Mouse (Mus musculus): ENCODE measurements at regions not wholly inside any gene's neighbourhood (a gene's known extent, or its start where the extent isn't known, plus 50 kb on each side); places are given as distances from the start of the nearest gene placed in this dataset.

DNA sequence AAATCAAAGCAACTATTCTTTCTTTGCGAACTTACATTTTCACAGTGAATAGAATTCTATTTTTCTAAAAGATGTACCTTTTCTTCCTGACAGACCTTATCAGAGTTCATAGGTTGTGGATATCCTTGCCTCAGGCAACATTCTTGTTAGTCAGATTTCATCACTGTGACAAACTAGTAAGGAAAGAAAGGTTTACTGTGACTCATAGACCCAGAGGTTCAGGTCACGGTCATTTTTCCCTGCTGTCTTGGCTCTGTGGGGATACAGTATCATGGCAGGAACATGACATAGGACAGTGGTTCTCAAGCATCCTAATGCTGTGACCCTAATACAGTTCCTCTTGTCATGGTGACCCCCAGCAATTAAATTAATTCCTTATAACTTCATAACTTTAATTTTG, 78.4 kb upstream of the Akt3 start:
- DNase-seq (ENCODE audit: low spot score in 2 of 2): no peak

- DNase-seq (ENCODE audit: low spot score in 2 of 2): no peak
Measured at GRCm38 (mm10) chr1:177335961-177336360, 78.0 kb upstream of the Akt3 start.

GRCm38 (mm10) chr1:177323366-177323765, 65.4 kb upstream of the Akt3 start:
- no peak for DNase-seq (ENCODE audit: low spot score in 2 of 2)

- DNase-seq (ENCODE audit: low spot score in 2 of 2): peak; percentile 45 to 49
Measured at GRCm38 (mm10) chr1:177322745-177323299, 64.8 kb upstream of the Akt3 start.

DNA sequence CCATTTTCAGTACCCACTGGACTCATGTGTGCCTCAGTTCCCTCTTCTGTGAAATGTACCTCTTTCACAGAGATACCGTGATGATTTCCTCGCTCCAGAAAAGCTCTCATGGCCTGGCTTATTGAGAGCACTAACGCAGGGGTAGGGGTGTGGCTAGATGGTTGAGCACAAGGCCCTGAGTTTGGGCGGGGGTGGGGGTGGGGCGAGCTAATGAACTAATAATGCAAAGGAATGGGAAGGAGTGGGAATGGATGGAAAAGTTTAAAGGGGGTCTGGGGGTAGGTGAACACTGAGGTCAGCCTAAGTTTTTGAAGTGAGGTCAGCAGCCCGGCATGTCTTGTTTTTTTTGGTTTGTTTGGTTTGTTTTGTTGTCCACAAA, 64.3 kb upstream of the Akt3 start:
- no peak for DNase-seq (ENCODE audit: low spot score in 2 of 2)

- peak; percentile 34 to 36 for DNase-seq (ENCODE audit: low spot score in 2 of 2)
Measured at GRCm38 (mm10) chr1:177321655-177322306, 63.8 kb upstream of the Akt3 start.

GRCm38 (mm10) chr1:177308213-177308872, 50.3 kb upstream of the Akt3 start:
- DNase-seq (ENCODE audit: low spot score in 2 of 2): peak; percentile 18
